Mouse (Mus musculus) c-Kit-positive CD71-positive TER-119-negative erythroid progenitor cells, embryonic 14.5 days (primary cell): ENCODE results near the gene Jun.

ENCODE experiments used
- DNase-seq: peaks from one replicate; pipeline ENCODE4 v3.0.0-alpha.2; 2013; ENCODE audit warnings: low read depth

Gene Jun

DNA sequence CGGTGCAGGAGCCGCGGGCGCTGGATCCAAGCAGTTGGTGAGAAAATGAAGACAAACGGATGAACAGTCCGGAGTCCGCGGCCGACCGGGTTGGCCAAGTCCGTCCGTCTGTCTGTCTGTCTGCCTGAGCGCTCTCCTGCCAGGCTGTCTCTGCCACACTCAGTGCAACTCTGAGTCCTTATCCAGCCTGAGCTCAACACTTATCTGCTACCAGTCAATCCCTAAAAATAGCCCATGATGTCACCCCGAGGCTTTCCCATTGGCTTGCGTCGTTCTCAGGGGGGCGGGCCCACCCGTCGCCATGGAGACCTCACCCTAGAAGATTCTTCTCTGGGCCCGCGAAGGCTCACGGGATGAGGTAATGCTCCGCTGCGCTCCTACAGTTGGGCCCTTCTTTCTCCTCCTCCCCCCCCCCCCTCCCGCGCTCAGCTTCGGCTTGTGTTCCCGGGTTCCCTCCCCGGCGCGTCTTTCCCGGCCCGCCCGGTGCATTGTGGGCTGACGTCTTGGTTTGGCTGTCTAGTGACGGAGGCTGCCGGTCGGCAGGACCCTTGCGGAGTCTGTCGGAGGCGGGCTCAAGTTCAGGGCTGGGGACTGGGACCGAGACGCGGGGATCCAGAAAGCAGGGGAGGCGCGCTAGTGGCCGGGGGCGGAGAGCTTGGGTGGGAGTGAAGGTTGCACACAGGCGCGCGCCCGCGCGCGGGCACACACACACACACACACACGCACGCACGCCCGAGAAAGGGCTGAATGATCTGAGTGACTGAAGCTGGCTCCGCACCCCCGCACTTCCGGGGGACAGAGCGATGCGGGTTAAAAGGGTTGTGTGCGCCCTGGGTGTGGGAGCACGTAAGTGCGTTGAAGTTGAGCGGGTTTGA lies at the start of gene Jun:
Jun (minus strand) TSS at position 198 of the 875 bp plus-strand sequence.
- DNase-seq, result peak; percentile 98

GRCm38 (mm10) chr4:95101684-95102083 lies 49.7 kb upstream of the Jun start:
- no peak for DNase-seq

DNA sequence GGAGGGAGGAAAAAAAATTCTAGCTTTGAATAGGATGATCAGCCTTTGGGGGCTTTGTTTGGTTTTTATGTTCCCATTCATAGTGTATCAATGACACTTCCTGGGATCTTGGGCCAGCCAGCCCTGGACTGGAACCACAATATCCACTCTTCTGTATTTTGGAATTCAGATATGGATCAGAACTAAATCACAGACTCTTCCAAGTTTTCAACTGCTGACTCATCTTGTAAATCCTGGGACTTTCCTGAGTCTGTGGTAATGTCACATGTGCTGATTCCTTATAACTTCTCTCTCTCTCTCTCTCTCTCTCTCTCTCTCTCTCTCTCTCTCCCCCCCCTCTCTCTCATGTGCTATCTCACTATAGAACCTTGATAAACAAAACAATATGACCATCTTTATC lies 48.7 kb upstream of the Jun start:
- DNase-seq, result no peak

DNA sequence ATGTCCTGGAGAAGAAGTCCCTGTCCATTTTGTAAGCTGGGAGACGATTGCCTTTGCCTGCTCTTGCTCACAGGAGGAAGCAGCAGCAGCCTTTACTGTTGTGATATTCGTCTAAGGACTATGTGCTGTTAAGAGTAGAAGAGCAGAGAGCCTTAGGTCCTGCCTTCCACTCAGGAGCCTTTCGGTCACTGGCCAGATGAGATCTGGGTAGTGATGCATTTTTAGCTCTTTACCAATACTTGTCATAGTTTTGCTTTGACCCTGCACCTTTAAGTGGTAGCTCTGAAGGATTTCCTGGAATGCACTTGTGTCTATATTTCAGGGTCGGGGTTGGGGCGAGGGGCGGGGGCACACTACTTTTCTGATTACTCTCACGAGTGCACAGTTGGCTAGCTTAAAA lies 47.4 kb upstream of the Jun start:
- no peak for DNase-seq

DNA sequence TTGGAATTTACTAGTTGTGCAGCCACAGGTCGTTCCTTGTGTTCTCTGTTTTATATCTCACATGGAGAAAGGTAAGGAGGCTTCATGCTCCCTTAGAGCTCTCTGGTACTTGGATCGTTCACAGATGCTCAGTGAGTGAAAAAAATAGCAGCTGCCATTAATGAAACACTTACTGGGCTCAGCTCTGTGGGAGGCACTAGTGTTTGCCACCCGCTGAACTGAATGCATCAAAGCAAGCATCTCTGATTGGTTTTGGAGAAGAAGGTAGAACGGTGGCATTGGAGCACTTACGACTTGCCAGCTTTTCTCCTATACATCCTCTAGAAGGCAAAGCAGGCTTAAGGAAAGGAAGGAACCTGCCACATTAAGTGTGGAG lies 46.7 kb upstream of the Jun start:
- no peak for DNase-seq

GRCm38 (mm10) chr4:95097942-95098721 lies 46.1 kb upstream of the Jun start:
- DNase-seq, result no peak

- no peak for DNase-seq
These were observed 44.7 kb upstream of the Jun start for GRCm38 (mm10) chr4:95096731-95097130.

DNA sequence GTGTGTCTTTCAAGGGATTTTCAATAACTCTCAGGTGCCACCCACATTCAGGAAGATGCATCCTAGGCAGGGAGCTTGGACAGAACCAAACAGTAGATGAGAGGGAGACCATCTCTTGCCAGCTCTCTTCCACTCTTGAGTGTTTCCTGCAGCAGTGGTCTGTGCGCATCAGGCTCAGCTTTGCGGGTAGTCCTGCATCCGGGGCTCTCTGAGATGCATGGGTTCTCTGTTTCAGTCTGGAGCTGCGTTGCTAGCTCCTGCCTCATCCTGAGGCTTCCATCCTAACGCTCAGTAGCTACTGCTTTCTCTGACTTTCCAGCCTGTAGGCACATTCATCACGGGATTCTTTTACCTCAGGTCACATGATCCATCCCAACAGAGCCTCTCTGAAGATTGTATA lies 43.9 kb upstream of the Jun start:
- no peak for DNase-seq

DNA sequence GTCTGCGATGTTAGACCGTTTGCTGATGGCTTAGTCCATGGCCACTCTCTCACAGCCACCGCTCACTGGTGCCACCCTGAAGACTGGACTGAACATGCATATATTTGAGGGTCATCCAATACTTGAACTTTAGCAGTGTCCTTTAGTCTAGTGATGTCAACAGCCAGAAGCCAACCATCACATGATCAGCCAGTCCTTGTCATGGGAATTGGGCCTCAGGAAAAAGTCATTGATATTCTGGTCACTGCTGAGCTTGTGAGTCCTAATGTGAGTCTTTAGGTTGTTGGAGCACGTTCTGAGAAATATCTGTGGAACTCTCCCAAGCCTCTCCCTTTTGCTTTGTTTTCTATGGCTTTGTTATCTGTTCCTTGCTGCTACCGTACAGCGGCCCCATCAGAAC lies 43.3 kb upstream of the Jun start:
- no peak for DNase-seq

GRCm38 (mm10) chr4:95094700-95095113 lies 42.7 kb upstream of the Jun start:
- no peak for DNase-seq

DNA sequence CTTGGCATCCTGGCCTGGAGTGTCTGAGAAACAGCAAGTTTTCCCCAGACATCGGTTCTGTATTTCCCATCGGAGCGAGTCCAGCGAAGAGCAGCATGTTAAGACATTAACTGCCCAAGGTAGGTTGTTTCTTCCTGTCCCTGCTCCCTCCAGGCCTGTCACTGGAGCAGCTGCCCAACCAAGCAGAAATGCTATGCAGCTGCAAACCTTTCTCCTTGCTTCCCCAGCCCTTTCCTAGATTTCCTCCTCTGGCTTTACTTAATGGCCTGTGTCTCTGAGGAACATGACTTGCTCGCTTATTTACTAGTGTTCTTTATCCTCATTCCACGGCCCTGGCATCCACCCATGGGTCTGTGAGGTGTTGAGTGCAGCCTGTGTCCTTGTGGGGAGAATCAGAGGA lies 41.6 kb upstream of the Jun start:
- no peak for DNase-seq

- DNase-seq, result no peak
These were observed 40.5 kb upstream of the Jun start for GRCm38 (mm10) chr4:95092516-95092915.

GRCm38 (mm10) chr4:95091536-95091935 lies 39.5 kb upstream of the Jun start:
- no peak for DNase-seq

GRCm38 (mm10) chr4:95089968-95090367 lies 37.9 kb upstream of the Jun start:
- DNase-seq, result no peak

DNA sequence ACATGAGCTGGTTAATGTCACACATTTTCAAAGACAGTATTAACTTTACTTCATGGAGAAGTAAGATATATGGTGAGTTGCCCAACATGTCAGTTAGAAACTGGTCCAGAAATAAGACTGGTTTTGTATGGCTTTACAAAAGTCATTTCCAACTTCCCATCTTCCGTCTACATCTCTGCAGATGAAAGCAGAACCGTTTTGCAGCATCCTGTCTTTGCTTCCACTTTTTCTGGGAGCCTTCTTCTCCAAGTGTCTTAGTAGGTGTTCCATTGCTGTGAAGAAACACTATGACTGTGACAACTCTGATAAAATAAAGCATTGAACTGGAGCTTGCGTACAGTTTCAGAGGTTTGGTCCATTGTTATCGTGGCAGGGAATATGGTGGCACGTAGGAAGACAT lies 37.0 kb upstream of the Jun start:
- no peak for DNase-seq

DNA sequence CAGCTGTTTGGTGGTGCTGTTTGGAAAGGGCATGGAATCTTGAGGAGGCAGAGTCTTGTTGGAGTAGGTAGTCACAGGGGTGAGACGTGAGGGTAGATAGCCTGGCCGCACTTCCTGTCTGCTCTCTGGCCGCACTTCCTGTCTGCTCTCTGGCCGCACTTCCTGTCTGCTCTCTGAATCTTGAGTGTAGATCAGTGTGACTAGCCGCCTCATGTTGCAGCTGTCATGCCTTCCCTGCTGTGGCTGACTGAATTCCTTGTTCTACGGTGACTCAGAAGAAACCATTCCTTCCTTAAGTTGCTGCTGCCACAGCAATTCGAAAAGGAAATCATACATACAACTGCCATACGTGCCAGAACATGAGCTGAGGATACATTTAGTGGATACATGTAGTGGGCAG lies 31.9 kb upstream of the Jun start:
- DNase-seq, result no peak

DNA sequence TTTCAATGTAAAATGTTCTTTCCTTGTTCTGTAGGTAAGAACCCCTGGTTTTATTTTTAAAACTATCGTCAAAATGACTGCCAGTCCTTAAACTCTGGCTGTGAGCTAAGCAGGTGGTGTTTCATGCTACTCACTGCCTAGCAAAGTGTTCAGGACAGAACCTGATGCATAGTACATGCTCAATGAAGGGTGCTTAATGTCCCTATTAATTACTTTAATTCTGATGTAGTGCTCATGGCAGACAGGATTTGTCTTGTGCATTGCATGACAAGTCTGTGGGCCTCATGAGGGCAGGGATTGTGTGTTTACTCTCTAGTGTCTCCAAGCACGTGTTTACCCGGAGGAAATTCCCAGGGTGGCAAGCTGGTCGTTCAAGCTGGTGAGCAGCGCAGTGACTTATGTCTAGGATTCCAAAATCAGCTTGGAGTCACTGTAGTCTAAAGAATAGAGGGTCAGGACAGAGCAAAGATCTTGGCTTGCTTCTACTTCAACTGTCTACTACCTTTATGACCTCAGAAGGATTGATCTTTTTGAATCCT lies 31.2 kb upstream of the Jun start:
- DNase-seq, result no peak

DNA sequence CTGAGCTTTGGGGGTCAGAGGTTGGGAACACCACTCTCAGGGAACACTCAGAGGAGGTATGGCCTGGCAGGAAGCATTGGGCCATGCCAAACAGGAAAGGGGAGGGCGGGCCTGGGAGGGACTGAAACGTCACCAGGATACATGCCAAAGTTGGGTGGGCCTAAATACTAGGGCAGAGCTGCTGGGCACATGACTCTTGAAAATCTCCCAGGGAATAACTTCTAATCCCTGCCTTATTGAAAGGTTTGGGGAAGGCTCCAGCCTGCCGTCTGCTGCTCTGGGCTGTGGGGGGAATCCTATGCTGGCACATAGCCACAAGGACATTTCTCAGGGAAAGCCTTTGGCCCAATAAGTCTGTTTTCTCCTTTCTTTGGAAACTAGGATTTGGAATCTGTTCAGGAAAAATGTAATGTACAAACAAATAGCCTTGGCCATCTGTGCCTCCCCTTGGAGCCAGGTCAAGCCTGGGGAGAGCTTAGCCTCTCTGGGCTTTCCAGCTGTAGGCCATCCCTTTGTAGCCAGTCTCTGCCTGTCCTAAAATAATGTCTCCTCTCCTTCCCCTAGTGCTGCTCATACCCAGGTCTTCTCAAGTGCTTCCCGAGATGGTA lies 30.6 kb upstream of the Jun start:
- DNase-seq, result no peak

DNA sequence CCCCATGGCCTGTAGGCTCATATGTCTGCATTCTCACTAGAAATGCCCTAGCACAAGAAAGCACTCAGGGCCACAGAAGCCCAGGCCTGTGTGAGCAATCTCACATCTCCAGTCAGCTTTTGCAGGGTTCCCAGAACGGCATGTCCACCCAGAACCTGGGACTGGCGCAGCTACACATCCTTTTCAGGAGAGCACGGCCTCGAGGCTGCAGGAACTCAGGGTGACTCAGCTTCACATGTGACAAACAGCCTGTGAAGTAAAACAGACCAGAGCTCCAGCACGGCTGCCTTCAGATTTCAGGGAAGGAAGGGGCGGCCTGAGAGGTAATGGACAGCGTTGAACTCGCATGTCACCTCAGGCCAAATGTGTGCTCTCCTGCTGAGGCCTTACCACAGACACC lies 29.6 kb upstream of the Jun start:
- DNase-seq, result no peak

- DNase-seq, result no peak
These were observed 26.6 kb upstream of the Jun start for GRCm38 (mm10) chr4:95078625-95079024.

- DNase-seq, result no peak
These were observed 24.3 kb upstream of the Jun start for GRCm38 (mm10) chr4:95076279-95076678.

GRCm38 (mm10) chr4:95075591-95076002 lies 23.6 kb upstream of the Jun start:
- DNase-seq, result no peak

DNA sequence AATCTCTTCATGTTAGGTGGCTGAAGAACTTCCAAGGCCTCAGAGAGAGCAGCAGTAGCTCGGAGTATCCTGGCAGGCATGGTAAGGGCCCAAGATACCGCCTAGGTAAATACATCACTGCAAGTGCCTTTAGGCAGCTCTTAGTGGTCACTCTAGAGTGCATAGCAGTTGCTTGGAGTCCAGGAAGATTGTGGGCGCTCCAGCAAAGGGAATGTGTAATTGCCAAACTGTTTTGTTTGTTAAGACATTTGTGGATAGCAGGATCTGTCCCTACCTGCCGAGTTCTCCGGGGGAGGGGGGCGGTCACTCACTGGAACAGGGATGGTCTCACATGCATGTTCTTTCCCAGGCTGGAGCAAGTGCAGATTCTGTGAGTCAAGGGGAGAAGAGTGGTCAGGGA lies 22.3 kb upstream of the Jun start:
- DNase-seq, result no peak
